Mouse (Mus musculus) embryonic fibroblast, embryonic 13.5 days (primary cell): ENCODE measurements around the gene Tiam1.

Source experiments
- CTCF ChIP-seq: IDR thresholded peaks from 2 replicates; pipeline ENCODE4 v1.5.1; 2011; ENCODE audit warnings: mild to moderate bottlenecking, control low read depth, low read length, moderate library complexity, borderline replicate concordance; ENCODE audit not compliant: insufficient read depth
- POLR2A ChIP-seq: IDR thresholded peaks from 2 replicates; pipeline ENCODE4 v1.6.1; 2011; ENCODE audit warnings: low read depth, mild to moderate bottlenecking, control low read depth, low read length, moderate library complexity

DNA sequence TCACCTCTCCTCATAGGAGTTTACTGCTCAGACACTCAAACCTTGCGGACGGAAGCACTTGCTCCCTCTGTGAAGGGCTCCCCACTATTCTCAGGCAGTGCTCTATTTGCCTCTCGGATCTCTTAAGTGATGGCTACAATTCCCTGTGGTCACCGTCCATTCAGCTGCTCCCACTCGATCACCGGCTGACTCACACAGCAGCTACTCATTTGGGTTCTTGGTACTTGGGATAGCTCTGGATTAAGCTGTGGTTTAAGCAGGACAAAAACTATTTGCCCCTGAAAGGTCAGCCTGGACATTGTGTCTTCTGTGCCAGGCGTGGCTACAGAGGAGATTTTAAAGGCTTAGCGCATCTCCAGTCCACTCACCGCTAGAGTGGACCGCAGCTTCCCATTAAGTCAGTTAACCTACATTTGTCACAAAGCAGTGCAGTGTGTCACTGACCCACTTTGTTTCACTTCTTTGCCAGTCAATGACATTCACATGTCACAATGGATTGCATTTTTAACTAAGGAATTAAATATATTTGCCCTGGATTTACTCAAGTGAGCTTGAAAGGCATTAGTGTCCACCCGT lies 64.7 kb downstream of the Tiam1 start:
- TF ChIP-seq POLR2A (no peak), CTCF (no peak)
